Mouse (Mus musculus): ENCODE measurements around the gene Hist1h4h. TPM values are rescaled to one million over a fixed set of nuclear protein-coding genes. Genes with fewer than 3 reads are reported as not detected.
"Not testable (repeated sequence)": the region's sequence is repeated elsewhere in the genome, so short reads cannot be mapped to it uniquely, and the experiment has no call there.

Hist1h4h gene
- polyA plus RNA-seq, 1 experiment: 21.5 TPM

DNA sequence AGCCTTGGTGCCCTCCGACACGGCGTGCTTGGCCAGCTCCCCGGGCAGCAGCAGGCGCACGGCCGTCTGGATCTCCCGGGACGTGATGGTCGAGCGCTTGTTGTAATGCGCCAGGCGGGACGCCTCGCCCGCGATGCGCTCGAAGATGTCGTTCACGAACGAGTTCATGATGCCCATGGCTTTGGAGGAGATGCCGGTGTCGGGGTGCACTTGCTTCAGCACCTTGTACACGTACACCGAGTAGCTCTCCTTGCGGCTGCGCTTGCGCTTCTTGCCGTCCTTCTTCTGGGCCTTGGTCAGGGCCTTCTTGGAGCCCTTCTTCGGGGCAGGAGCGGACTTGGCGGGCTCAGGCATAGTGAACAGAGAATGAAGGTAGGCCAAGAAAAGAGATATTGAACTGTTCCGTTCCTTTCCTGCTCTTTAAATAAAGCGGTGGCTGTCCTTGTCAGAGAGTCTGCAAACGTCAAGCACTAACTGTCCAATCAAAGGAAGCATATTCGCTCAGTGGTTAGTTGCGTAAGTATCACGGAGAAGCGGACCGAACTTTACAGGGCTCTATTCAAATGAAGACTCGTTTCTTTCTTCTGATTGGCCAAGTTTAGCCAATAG, 12.3 kb downstream of the Hist1h4h start, which contains the start of gene Hist1h2bh:
TSS of gene Hist1h2bh (minus strand) at position 394 of the 609 bp plus-strand sequence.
- peak within 1 kb of the TSS; percentile 37 for H3K4me3 ChIP-seq

DNA sequence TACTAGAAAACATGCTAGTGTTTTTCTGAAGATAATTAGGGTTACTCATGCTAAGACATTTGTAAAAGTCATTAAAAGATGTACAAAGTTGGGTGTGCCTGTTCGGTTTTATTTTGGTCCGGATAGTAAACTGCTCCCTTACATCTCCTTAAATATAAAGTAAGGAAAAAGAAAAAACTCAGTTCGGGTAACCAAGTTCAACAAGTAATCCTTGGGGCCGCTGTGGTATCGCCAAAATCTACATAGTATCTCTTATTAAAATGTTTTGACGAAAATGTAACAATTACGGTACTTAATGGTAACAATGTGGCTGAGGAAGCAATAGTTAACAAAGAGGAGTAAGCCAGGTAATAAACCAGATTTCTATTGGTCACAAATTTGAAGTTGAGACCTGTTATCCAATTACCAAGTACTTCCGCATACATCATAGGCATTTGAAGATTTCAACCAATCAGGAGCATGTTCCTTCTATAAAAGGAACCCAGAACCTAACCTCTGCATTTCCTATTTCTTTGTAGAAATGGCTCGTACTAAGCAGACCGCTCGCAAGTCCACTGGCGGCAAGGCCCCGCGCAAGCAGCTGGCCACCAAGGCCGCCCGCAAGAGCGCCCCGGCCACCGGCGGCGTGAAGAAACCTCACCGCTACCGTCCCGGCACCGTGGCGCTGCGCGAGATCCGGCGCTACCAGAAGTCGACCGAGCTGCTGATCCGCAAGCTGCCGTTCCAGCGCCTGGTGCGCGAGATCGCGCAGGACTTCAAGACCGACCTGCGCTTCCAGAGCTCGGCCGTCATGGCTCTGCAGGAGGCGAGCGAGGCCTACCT, 13.3 kb downstream of the Hist1h4h start, which contains the start of gene Hist1h3f:
TSS of gene Hist1h3f (plus strand) at position 88 of the 822 bp plus-strand sequence.
- H3K4me2 ChIP-seq (ENCODE audit: low read depth): peak within 1 kb of the TSS; percentile 91
- no peak for TF ChIP-seq MAX (IDR thresholded peaks at IDR 0.05; ENCODE audit: low read depth)
- peak; percentile 83 for TF ChIP-seq POLR2AphosphoS2 (IDR thresholded peaks at IDR 0.05; ENCODE audit: insufficient read length, low read depth)
- peak; percentile 77 for TF ChIP-seq POLR2A (IDR thresholded peaks at IDR 0.05; ENCODE audit: insufficient read length, low read depth)
- peak in 1 of 3 experiments; percentile 22 for TF ChIP-seq MYOG (IDR thresholded peaks at IDR 0.05; ENCODE audit: control insufficient read depth in 1 of 3, insufficient read depth in 1 of 3, insufficient read length in 2 of 3, low read depth in 2 of 3)
- no peak within 1 kb of the TSS for H3ac ChIP-seq (ENCODE audit: control insufficient read depth, insufficient read length)
- no peaks in the 10 kb centered on the region for H3K36me3 ChIP-seq (ENCODE audit: control insufficient read depth, insufficient read depth)
- peaks cover 6% of the 10 kb centered on the region for H3K79me2 ChIP-seq (ENCODE audit: control insufficient read depth, insufficient read depth)
- H3K4me3 ChIP-seq: peak within 1 kb of the TSS; percentile 37
- no peaks in the 10 kb centered on the region for H3K27me3 ChIP-seq (ENCODE audit: control insufficient read depth, insufficient read depth, insufficient read length)

More for the DNA sequence above, 12.3 kb downstream of the Hist1h4h start, which contains the start of gene Hist1h2bh:
- not testable (repeated sequence) for H3ac ChIP-seq (ENCODE audit: control insufficient read depth, insufficient read length); H3K36me3 ChIP-seq (ENCODE audit: control insufficient read depth, insufficient read depth); H3K79me2 ChIP-seq (ENCODE audit: control insufficient read depth, insufficient read depth); H3K27me3 ChIP-seq (ENCODE audit: control insufficient read depth, insufficient read depth, insufficient read length)
- peak; percentile 65 for TF ChIP-seq POLR2A (IDR thresholded peaks at IDR 0.05; ENCODE audit: insufficient read length, low read depth)
- TF ChIP-seq POLR2AphosphoS2 (IDR thresholded peaks at IDR 0.05; ENCODE audit: insufficient read length, low read depth): peak; percentile 91
- peak; percentile 95 for TF ChIP-seq CEBPB (IDR thresholded peaks at IDR 0.05; ENCODE audit: insufficient read depth, poor library complexity, severe bottlenecking)
- TF ChIP-seq E2F4 (IDR thresholded peaks at IDR 0.05; ENCODE audit: insufficient read depth): peak; percentile 68
- peak within 1 kb of the TSS; percentile 91 for H3K4me2 ChIP-seq (ENCODE audit: low read depth)

DNA sequence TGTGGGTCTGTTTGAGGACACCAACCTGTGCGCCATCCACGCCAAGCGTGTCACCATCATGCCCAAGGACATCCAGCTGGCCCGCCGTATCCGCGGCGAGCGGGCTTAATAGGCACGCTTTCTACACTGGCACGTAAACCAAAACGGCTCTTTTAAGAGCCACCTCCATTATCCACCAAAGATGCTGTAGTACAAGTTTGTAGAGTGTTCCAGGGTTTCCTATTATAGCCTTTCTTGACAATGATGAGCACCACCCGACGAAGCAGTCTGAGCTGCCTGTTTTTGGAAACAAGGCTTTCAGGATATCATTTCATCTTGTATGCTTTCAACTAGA, 13.9 kb downstream of the Hist1h4h start:
- not testable (repeated sequence) for H3K27me3 ChIP-seq (ENCODE audit: control insufficient read depth, insufficient read depth, insufficient read length); H3K79me2 ChIP-seq (ENCODE audit: control insufficient read depth, insufficient read depth); H3K36me3 ChIP-seq (ENCODE audit: control insufficient read depth, insufficient read depth)

DNA sequence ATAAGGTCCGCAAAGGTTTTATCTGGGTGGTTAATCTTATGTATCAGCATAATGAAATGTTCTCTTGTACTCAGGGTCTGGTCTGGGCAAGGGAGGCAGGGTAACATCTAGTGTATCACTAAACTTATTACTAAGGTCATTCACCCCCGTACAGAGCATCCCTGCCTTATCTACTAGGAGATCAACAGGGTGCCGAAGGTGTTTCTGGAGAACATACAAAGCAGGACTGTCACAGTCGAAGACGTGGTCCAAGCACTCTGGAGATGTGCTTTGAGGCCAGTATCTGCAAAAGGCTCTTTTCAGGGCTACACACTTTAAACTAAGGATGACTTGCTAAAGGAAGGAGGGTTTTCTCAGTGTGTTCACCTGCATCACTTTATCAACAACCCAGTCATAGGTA, 15.8 kb downstream of the Hist1h4h start:
- H3K4me2 ChIP-seq (ENCODE audit: low read depth): no peak overlapping the region
- no peaks in the 10 kb centered on the region for H3K27me3 ChIP-seq (ENCODE audit: control insufficient read depth, insufficient read depth, insufficient read length)
- peaks cover 4% of the 10 kb centered on the region for H3K79me2 ChIP-seq (ENCODE audit: control insufficient read depth, insufficient read depth)
- no peak overlapping the region for H3ac ChIP-seq (ENCODE audit: control insufficient read depth, insufficient read length)
- TF ChIP-seq TCF3 (IDR thresholded peaks at IDR 0.05; ENCODE audit: insufficient read length, low read depth) (no peak), E2F4 (IDR thresholded peaks at IDR 0.05; ENCODE audit: insufficient read depth) (no peak), MYOG (IDR thresholded peaks at IDR 0.05; ENCODE audit: control insufficient read depth in 1 of 3, insufficient read depth in 1 of 3, insufficient read length in 2 of 3, low read depth in 2 of 3) (no peak), REST (IDR thresholded peaks at IDR 0.05; ENCODE audit: insufficient read depth, insufficient read length) (no peak), POLR2AphosphoS2 (IDR thresholded peaks at IDR 0.05; ENCODE audit: insufficient read length, low read depth) (no peak), POLR2A (IDR thresholded peaks at IDR 0.05; ENCODE audit: insufficient read length, low read depth) (no peak), CEBPB (IDR thresholded peaks at IDR 0.05; ENCODE audit: insufficient read depth, poor library complexity, severe bottlenecking) (no peak), MAX (IDR thresholded peaks at IDR 0.05; ENCODE audit: low read depth) (no peak), SRF (IDR thresholded peaks at IDR 0.05; ENCODE audit: control insufficient read depth, insufficient read length, low read depth) (no peak), TCF12 (IDR thresholded peaks at IDR 0.05; ENCODE audit: insufficient read depth, poor library complexity, severe bottlenecking) (no peak), USF1 (IDR thresholded peaks at IDR 0.05; ENCODE audit: low read depth) (no peak), MYOD1 (IDR thresholded peaks at IDR 0.05; ENCODE audit: control insufficient read depth in 1 of 3, insufficient read length in 2 of 3, low read depth in 2 of 3) (no peak)
- no peaks in the 10 kb centered on the region for H3K36me3 ChIP-seq (ENCODE audit: control insufficient read depth, insufficient read depth)
- H3K4me3 ChIP-seq: no peak overlapping the region

More for the DNA sequence above, 13.9 kb downstream of the Hist1h4h start:
- not testable (repeated sequence) for H3ac ChIP-seq (ENCODE audit: control insufficient read depth, insufficient read length)
- peak overlapping the region; percentile 42 for H3K4me2 ChIP-seq (ENCODE audit: low read depth)
- H3K4me3 ChIP-seq: peak overlapping the region; percentile 37

DNA sequence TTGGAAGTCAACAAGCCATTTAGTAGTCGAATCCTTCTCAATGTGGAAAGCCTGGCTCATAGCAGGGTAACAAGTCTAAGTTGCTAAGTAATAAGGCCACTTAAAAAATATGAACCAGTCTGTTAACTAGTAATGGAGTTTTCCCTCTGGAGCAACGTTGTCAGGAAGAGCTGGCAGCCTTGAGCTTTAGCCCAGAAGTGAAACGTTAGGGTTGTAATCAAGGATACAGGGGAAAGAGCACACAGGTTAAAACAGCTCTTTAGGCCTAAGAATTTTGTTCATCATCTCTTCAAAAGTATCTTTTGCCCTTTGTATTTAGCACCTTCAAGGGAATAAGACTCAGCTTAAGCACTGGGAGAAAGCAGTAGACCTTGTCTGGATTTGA, 19.9 kb downstream of the Hist1h4h start:
- Histone ChIP-seq H3K4me2 (ENCODE audit: low read depth) (peak overlapping the region; percentile 62), H3K79me2 (ENCODE audit: control insufficient read depth, insufficient read depth) (no peaks in the 10 kb centered on the region), H3K4me3 (peak overlapping the region; percentile 17), H3K27me3 (ENCODE audit: control insufficient read depth, insufficient read depth, insufficient read length) (no peaks in the 10 kb centered on the region), H3ac (ENCODE audit: control insufficient read depth, insufficient read length) (no peak overlapping the region), H3K36me3 (ENCODE audit: control insufficient read depth, insufficient read depth) (no peaks in the 10 kb centered on the region)
- no peak for TF ChIP-seq POLR2A (IDR thresholded peaks at IDR 0.05; ENCODE audit: insufficient read length, low read depth)
- TF ChIP-seq POLR2AphosphoS2 (IDR thresholded peaks at IDR 0.05; ENCODE audit: insufficient read length, low read depth): peak; percentile 47
- TF ChIP-seq TCF12 (IDR thresholded peaks at IDR 0.05; ENCODE audit: insufficient read depth, poor library complexity, severe bottlenecking): no peak
